Mouse (Mus musculus) granulocyte monocyte progenitor cell, adult 5-6 weeks (primary cell): ENCODE measurements around the gene Enox1. TPM values are rescaled to one million over a fixed set of nuclear protein-coding genes. Genes with fewer than 3 reads are reported as not detected.

ENCODE experiments used
- ATAC-seq: replicated peaks from 2 replicates; pipeline ENCODE4 v1.8.0; 2016; ENCODE audit warnings: mild to moderate bottlenecking, moderate TSS enrichment, inconsistent platforms; ENCODE audit not compliant: poor library complexity, severe bottlenecking
- total RNA-seq, 2 experiments: library from RNA; stranded (forward) in 1 of 2; stranded (reverse) in 1 of 2; fragments of 200-712, 200-1000 nt in 1 of 2; fragments of >200 nt in 1 of 2; fragmentation: Nextera tagmentation in 1 of 2; gene quantifications; 2 replicates each; pipeline ENCODE4 v1.2.3; 2014 to 2017

Gene Enox1
- total RNA-seq, 2 experiments from 2014 or later, result not detected

- ATAC-seq, result no peak
Measured at GRCm38 (mm10) chr14:77272248-77272930, 115.8 kb downstream of the Enox1 start.

- no peak for ATAC-seq
Measured at GRCm38 (mm10) chr14:77272931-77273446, 116.4 kb downstream of the Enox1 start.

DNA sequence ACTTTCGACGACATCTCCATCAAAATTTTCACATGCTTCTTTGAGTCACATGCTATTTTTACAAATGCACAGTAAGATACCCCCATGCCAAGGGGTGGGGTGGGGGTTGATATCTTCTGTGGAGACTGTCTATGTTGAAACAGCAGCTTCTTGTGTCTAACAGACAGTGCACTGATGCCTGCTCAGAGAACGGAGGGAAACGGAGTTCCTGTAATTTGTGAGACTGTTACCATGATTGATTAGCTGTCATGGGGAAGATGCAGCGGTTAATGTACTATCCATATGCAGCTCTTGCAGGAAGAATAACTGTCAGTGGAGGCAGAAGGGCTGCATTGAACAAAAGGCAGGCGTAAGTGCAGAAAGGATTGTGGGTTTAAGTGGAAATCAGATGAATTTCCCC, 117.2 kb downstream of the Enox1 start:
- ATAC-seq, result no peak

GRCm38 (mm10) chr14:77275607-77276006, 119.0 kb downstream of the Enox1 start:
- ATAC-seq, result no peak

- ATAC-seq, result no peak
Measured at GRCm38 (mm10) chr14:77279143-77279542, 122.6 kb downstream of the Enox1 start.

DNA sequence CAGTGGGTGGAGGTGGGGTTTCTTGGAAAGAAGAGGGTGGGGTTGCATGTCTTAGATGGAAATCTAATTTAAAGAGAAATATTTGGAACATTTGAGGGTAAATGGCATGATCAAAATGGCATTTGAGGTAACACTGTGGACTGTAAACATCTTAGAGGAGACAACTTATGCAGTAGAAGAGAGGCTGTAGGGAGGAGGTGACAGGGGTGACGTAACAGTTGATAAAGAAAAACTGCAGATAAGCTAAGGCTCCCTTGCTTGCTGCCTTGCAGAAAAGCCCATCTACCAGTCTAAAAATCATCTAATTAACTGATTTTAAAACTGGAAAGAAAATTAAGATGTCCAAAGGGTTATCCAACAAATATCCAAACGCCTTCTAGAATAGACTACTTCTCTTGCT, 123.9 kb downstream of the Enox1 start:
- ATAC-seq, result no peak

DNA sequence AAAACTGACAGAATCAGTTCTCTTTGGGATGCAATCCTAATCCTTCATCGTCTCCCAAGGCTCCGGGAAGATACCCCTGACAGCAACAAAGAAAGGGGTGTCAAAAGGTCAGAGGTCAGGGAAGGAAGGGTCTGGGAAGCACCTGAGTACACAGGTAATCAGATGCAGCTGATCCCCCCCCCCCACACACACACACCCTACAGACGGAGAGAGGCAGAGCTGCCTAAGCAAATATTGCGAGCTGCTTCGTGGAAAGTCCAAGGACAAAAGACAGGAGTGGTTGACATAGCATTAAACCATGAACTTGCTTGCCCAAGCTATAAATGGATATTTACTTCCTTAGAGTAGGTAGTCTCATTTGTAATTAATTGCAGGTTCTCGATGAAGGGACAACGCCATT, 124.3 kb downstream of the Enox1 start:
- ATAC-seq, result no peak

GRCm38 (mm10) chr14:77283939-77284338, 127.4 kb downstream of the Enox1 start:
- ATAC-seq, result no peak

GRCm38 (mm10) chr14:77285453-77285852, 128.9 kb downstream of the Enox1 start:
- ATAC-seq, result no peak

DNA sequence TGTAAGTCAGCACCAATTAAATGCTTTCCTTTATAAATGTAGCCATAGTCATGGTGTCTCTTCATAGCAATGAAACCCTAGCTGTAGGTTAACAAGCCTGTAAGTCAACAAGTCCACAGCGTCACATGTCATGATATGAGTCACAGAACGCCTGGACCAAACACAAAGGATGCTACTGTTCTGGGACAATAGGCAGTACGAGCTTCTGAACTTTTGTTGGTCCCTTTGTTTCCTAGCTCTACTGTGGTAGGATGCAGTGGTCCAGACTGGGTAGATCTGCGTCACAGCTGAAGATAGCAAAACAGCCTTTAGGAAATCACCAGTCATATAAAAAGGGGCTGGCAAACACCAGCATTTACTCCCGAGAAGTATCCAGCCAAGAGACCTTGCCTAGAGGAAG, 135.2 kb downstream of the Enox1 start:
- no peak for ATAC-seq

- ATAC-seq, result no peak
Measured at GRCm38 (mm10) chr14:77297039-77297438, 140.5 kb downstream of the Enox1 start.

- ATAC-seq, result no peak
Measured at GRCm38 (mm10) chr14:77298327-77298726, 141.8 kb downstream of the Enox1 start.

GRCm38 (mm10) chr14:77309571-77309970, 153.0 kb downstream of the Enox1 start:
- no peak for ATAC-seq

- ATAC-seq, result no peak
Measured at GRCm38 (mm10) chr14:77311456-77311855, 154.9 kb downstream of the Enox1 start.

GRCm38 (mm10) chr14:77319396-77319795, 162.8 kb downstream of the Enox1 start:
- no peak for ATAC-seq

DNA sequence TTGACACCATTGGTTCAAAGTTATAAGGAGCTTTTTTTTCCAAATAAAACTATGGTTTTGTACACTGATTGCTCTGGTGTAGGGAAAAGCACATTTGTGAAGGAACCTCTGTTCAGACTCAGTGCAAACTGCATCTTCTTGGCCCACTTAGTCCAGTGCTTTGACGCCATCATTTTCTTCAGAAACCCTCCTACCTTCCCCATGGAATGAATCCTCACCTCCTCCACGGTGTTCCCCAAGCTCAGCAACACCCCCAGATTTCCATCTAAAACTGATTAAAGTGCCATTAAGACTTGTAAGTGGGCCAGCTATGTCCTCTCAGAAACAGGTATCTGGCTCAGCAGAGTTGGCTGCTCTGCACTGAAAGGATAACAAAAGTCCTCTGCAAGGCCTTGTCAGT, 167.8 kb downstream of the Enox1 start:
- ATAC-seq, result no peak

- no peak for ATAC-seq
Measured at GRCm38 (mm10) chr14:77327693-77328092, 171.1 kb downstream of the Enox1 start.

- no peak for ATAC-seq
Measured at GRCm38 (mm10) chr14:77329791-77330190, 173.2 kb downstream of the Enox1 start.

- peak; percentile 96 for ATAC-seq
Measured at GRCm38 (mm10) chr14:77343662-77344340, 187.2 kb downstream of the Enox1 start.

- ATAC-seq, result no peak
Measured at GRCm38 (mm10) chr14:77346296-77346695, 189.7 kb downstream of the Enox1 start.

- no peak for ATAC-seq
Measured at GRCm38 (mm10) chr14:77351803-77352352, 195.3 kb downstream of the Enox1 start.

DNA sequence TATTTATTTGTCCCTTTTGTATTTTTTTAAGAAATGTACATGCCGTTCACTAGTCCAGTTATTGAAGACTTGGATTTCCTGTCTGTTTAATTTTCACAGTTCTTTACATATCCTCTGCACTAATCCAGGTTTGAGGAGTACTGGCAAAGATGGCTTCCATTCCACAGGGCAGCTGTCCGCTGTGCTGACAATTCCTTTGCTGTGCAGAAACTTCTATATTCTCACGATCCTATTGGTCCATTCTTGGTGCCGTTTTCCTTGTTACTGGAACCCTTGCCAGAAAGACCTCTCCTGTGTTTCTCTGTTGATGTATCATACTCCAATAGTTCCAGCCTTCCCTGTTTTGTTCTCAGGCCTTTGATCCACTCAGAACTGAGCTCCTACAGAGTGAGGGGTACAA, 206.1 kb downstream of the Enox1 start:
- ATAC-seq, result no peak
